Mouse (Mus musculus) R1 (cell line): ENCODE results near the gene Ikbip.

ENCODE experiments used
- DNase-seq: peaks from one replicate; pipeline ENCODE4 v3.0.0-alpha.2; 2018; ENCODE audit warnings: low read depth, low spot score

Gene Ikbip

GRCm38 (mm10) chr10:91082550-91083392 is at the start of gene Ikbip, which contains the start of gene Apaf1:
Gene Ikbip (plus strand): TSS chr10:91082940.
Gene Apaf1 (minus strand): TSS chr10:91082770.
- DNase-seq = peak; percentile 98

GRCm38 (mm10) chr10:91033942-91034341 is 48.8 kb upstream of the Ikbip start:
- DNase-seq = peak; percentile 86

GRCm38 (mm10) chr10:91049696-91050095 is 33.0 kb upstream of the Ikbip start:
- no peak for DNase-seq

GRCm38 (mm10) chr10:91051156-91051555 is 31.6 kb upstream of the Ikbip start:
- DNase-seq = no peak

GRCm38 (mm10) chr10:91052734-91053133 is 30.0 kb upstream of the Ikbip start:
- DNase-seq = no peak

GRCm38 (mm10) chr10:91060742-91061141 is 22.0 kb upstream of the Ikbip start:
- peak; percentile 73 for DNase-seq

- DNase-seq = peak; percentile 23
These were observed 20.4 kb upstream of the Ikbip start for GRCm38 (mm10) chr10:91062355-91062754.

- no peak for DNase-seq
These were observed 11.0 kb upstream of the Ikbip start for GRCm38 (mm10) chr10:91071768-91072167.

GRCm38 (mm10) chr10:91073345-91073744 is 9.4 kb upstream of the Ikbip start:
- DNase-seq = no peak

- DNase-seq = no peak
These were observed 6.1 kb upstream of the Ikbip start for GRCm38 (mm10) chr10:91076667-91077066.

- no peak for DNase-seq
These were observed 2.2 kb upstream of the Ikbip start for GRCm38 (mm10) chr10:91080540-91080939.

GRCm38 (mm10) chr10:91081959-91082507 is 707 bp upstream of the Ikbip start:
- DNase-seq = peak; percentile 60

GRCm38 (mm10) chr10:91083393-91083927 is 720 bp downstream of the Ikbip start:
- DNase-seq = no peak

GRCm38 (mm10) chr10:91092812-91093211 is 10.1 kb downstream of the Ikbip start:
- DNase-seq = no peak

- no peak for DNase-seq
These were observed 11.7 kb downstream of the Ikbip start for GRCm38 (mm10) chr10:91094251-91095104.

GRCm38 (mm10) chr10:91098056-91098455 is 15.3 kb downstream of the Ikbip start:
- no peak for DNase-seq

GRCm38 (mm10) chr10:91100101-91100500 is 17.4 kb downstream of the Ikbip start:
- no peak for DNase-seq

GRCm38 (mm10) chr10:91101936-91102335 is 19.2 kb downstream of the Ikbip start:
- DNase-seq = no peak

GRCm38 (mm10) chr10:91102799-91103590 is 20.3 kb downstream of the Ikbip start:
- peak; percentile 51 for DNase-seq

- no peak for DNase-seq
These were observed 23.2 kb downstream of the Ikbip start for GRCm38 (mm10) chr10:91105981-91106380.

GRCm38 (mm10) chr10:91109841-91110240 is 27.1 kb downstream of the Ikbip start:
- no peak for DNase-seq
